Mouse (Mus musculus) kidney, adult 2 months (tissue): ENCODE measurements at regions not wholly inside any gene's neighbourhood (a gene's known extent, or its start where the extent isn't known, plus 50 kb on each side); places are given as distances from the start of the nearest gene placed in this dataset.

Source experiments
- DNase-seq: peaks from one replicate; pipeline ENCODE4 v3.0.0; 2021
- H3K27ac ChIP-seq: fragments of 200-500 bp; 2 replicates; pipeline ENCODE4 v1.5.1; 2012; ENCODE audit warnings: low read depth, low read length, control low read depth, inconsistent platforms; ENCODE audit not compliant: insufficient read depth
- H3K27me3 ChIP-seq: fragments of 200-500 bp; replicated peaks from 2 replicates; pipeline ENCODE4 v1.6.1; 2012; ENCODE audit warnings: mild to moderate bottlenecking, moderate library complexity, low read length, inconsistent platforms; ENCODE audit not compliant: control insufficient read depth, insufficient read depth
- H3K36me3 ChIP-seq: fragments of 200-500 bp; 2 replicates; pipeline ENCODE4 v1.6.1; 2012; ENCODE audit warnings: mild to moderate bottlenecking, moderate library complexity, low read length, inconsistent platforms; ENCODE audit not compliant: control insufficient read depth, insufficient read depth
- H3K4me1 ChIP-seq: fragments of 200-500 bp; 2 replicates; pipeline ENCODE4 v1.6.1; 2011; ENCODE audit warnings: low read length; ENCODE audit not compliant: control insufficient read depth, insufficient read depth
- H3K4me3 ChIP-seq: fragments of 200-500 bp; 2 replicates; pipeline ENCODE4 v1.5.1; 2011; ENCODE audit warnings: mild to moderate bottlenecking, low read depth, low read length, control low read depth; ENCODE audit not compliant: insufficient read depth
- CTCF ChIP-seq: fragments of 200-500 bp; conservative IDR thresholded peaks from 2 replicates; pipeline ENCODE4 v1.5.1; 2011; ENCODE audit warnings: low read depth, mild to moderate bottlenecking, control low read depth, low read length, moderate library complexity, mixed read lengths; ENCODE audit not compliant: insufficient read depth, insufficient read length
- POLR2A ChIP-seq: fragments of 200-500 bp; IDR thresholded peaks from one replicate; pipeline ENCODE4 v1.6.1; 2011; ENCODE audit warnings: low read depth, low read length, control low read depth
- WGBS: fragments of 180-500 bp; shearing (Covaris S2); methylation state at CpG from one replicate; pipeline ENCODE4 v1.1.7; 2018; 5-methylcytosine and 5-hydroxymethylcytosine counted together

DNA sequence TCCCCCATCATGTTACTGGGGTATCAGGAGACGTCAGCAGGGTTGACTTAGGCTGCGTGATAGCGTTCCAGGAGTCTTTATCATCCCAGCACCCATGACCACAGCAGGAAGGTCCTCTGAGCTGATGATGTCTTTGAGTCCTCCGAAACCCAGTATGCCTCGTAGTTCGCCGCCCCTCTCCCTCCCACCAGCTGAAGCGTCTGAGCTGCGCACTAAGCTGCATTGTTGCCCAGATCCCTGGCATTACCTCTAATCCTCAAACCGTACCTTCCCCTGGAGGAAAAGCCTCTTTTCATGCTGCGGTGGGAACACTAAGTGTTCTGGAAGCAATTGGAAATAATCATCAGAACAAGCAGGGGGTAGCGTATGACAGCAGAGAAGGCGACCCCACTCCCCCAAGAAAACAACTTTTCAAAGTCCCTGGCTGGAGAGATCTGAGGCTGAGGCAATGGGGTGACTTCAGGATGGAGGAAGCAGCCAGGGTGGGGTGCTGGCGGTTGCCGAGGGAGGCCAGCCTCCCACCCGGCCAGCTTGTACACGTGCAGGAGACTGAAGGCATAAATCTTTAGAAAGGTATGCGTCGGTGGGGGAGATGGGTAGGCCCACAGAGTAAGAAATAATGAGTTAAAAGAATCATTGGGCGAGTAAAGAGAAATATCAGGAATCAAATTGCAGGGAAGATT, 93.7 kb upstream of the Lrfn2 start:
- Histone ChIP-seq H3K27me3 (no peaks in the 10 kb centered on the region; the same call in 1 of the 2 replicates), H3K27ac (no peak overlapping the region), H3K4me1 (no peaks in the 10 kb centered on the region), H3K4me3 (no peak overlapping the region), H3K36me3 (no peaks in the 10 kb centered on the region)
- 50% methylated on average over 20 of the region's 20 CpGs for WGBS
- TF ChIP-seq CTCF (no peak), POLR2A (no peak)
- DNase-seq = no peak

DNA sequence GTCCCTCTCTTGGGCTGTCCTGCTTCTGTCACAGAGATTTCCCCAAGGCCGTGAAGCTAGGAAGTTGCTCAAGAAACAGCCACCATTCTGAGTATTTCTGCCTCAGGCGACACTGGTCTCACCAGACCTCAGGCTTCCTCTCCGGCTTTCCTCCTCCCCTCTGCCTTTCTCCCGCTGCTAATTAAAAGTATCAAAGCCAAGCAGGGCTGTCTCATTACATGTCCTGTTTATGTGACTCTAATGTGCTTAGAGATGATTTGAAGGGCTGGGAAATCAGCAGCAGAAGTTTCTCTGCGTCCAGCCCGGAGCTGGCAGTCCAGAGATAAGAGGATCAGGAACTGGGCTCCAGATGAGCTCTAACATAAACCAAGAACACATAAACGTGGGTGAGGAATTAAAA, 84.3 kb upstream of the Lrfn2 start:
- no peaks in the 10 kb centered on the region for H3K27me3 ChIP-seq
- H3K36me3 ChIP-seq = no peaks in the 10 kb centered on the region
- no peak for TF ChIP-seq POLR2A
- no peak for TF ChIP-seq CTCF
- WGBS = 42% methylated on average over 7 of the region's 7 CpGs
- no peak for DNase-seq
- no peaks in the 10 kb centered on the region for H3K4me1 ChIP-seq
- no peak overlapping the region for H3K4me3 ChIP-seq
- H3K27ac ChIP-seq = no peak overlapping the region

GRCm38 (mm10) chr17:48850910-48851309, 81.3 kb upstream of the Lrfn2 start:
- TF ChIP-seq CTCF (no peak), POLR2A (no peak)
- no peaks in the 10 kb centered on the region for H3K4me1 ChIP-seq
- H3K27me3 ChIP-seq = no peaks in the 10 kb centered on the region
- H3K36me3 ChIP-seq = no peaks in the 10 kb centered on the region
- DNase-seq = no peak
- no peak overlapping the region for H3K4me3 ChIP-seq
- H3K27ac ChIP-seq = no peak overlapping the region

GRCm38 (mm10) chr17:48858891-48859290, 73.3 kb upstream of the Lrfn2 start:
- 51% methylated on average over 6 of the region's 6 CpGs for WGBS
- DNase-seq = no peak
- no peaks in the 10 kb centered on the region for H3K27me3 ChIP-seq
- no peak overlapping the region for H3K4me3 ChIP-seq
- no peaks in the 10 kb centered on the region for H3K36me3 ChIP-seq
- H3K4me1 ChIP-seq = no peaks in the 10 kb centered on the region
- no peak overlapping the region for H3K27ac ChIP-seq
- TF ChIP-seq POLR2A (no peak), CTCF (no peak)

DNA sequence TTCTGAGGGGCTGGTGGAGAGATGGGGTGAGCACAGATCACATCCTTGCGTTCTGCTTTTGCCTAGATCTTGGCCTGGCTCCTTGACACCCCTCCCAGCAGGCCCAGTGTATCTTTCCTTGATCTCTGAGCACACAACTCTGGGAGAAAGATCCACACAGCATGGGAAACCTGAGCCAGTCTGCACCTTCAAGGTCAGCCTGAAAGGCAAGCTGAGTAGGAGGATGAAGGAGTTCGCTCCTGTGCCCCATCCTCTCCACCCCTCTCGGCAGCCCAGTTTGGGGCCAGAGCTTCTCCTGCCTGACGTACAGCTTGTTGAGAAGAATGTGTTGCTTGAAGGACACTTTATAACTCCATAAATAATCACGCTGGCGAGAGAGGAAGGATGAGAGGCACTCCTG, 61.7 kb upstream of the Lrfn2 start:
- Histone ChIP-seq H3K27ac (no peak overlapping the region), H3K4me1 (no peaks in the 10 kb centered on the region), H3K36me3 (no peaks in the 10 kb centered on the region), H3K27me3 (no peaks in the 10 kb centered on the region), H3K4me3 (no peak overlapping the region)
- 12% methylated on average over 6 of the region's 6 CpGs for WGBS
- no peak for DNase-seq
- TF ChIP-seq POLR2A (no peak), CTCF (no peak)

GRCm38 (mm10) chr17:48877505-48877904, 54.7 kb upstream of the Lrfn2 start:
- Histone ChIP-seq H3K36me3 (no peaks in the 10 kb centered on the region), H3K27me3 (no peaks in the 10 kb centered on the region), H3K4me1 (no peaks in the 10 kb centered on the region), H3K4me3 (no peak overlapping the region), H3K27ac (no peak overlapping the region)
- WGBS = 49% methylated on average over 8 of the region's 8 CpGs
- DNase-seq = no peak
- TF ChIP-seq POLR2A (no peak), CTCF (no peak)

- Histone ChIP-seq H3K27ac (no peak overlapping the region), H3K36me3 (no peaks in the 10 kb centered on the region), H3K4me1 (no peaks in the 10 kb centered on the region), H3K4me3 (no peak overlapping the region), H3K27me3 (no peaks in the 10 kb centered on the region)
- DNase-seq = no peak
- 93% methylated on average over 3 of the region's 3 CpGs for WGBS
- TF ChIP-seq POLR2A (no peak), CTCF (no peak)
Measured at GRCm38 (mm10) chr17:48880590-48880989, 51.6 kb upstream of the Lrfn2 start.
